Mouse (Mus musculus) gastrocnemius, postnatal 25 days (tissue): ENCODE data around the gene Foxp1. TPM values are rescaled to one million over a fixed set of nuclear protein-coding genes. Genes with fewer than 3 reads are reported as not detected.

Source experiments
- DNase-seq: peaks from one replicate; pipeline ENCODE4 v3.0.0; 2022
- total RNA-seq, 2 experiments: library from RNA; stranded (reverse); gene quantifications; 1 replicate in 1 of 2; 2 replicates in 1 of 2; pipeline ENCODE4 v1.2.3; 2021

Gene Foxp1
- total RNA-seq, 2 experiments from 2014 or later, result 16.9 to 17.8 TPM

GRCm38 (mm10) chr6:99359036-99359698 lies 163.4 kb downstream of the Foxp1 start:
- DNase-seq, result no peak

- no peak for DNase-seq
Observed at GRCm38 (mm10) chr6:99357931-99358330, 164.6 kb downstream of the Foxp1 start.

GRCm38 (mm10) chr6:99354338-99354737 lies 168.2 kb downstream of the Foxp1 start:
- DNase-seq, result no peak

GRCm38 (mm10) chr6:99353441-99353840 lies 169.1 kb downstream of the Foxp1 start:
- DNase-seq, result no peak

GRCm38 (mm10) chr6:99350566-99350965 lies 172.0 kb downstream of the Foxp1 start:
- DNase-seq, result no peak

GRCm38 (mm10) chr6:99350156-99350555 lies 172.4 kb downstream of the Foxp1 start:
- DNase-seq, result no peak

GRCm38 (mm10) chr6:99347836-99348235 lies 174.7 kb downstream of the Foxp1 start:
- no peak for DNase-seq

- DNase-seq, result no peak
Observed at GRCm38 (mm10) chr6:99344966-99345365, 177.6 kb downstream of the Foxp1 start.

- DNase-seq, result no peak
Observed at GRCm38 (mm10) chr6:99344357-99344756, 178.2 kb downstream of the Foxp1 start.

- DNase-seq, result no peak
Observed at GRCm38 (mm10) chr6:99343815-99344214, 178.7 kb downstream of the Foxp1 start.

GRCm38 (mm10) chr6:99342416-99342815 lies 180.1 kb downstream of the Foxp1 start:
- no peak for DNase-seq

GRCm38 (mm10) chr6:99340902-99341301 lies 181.6 kb downstream of the Foxp1 start:
- no peak for DNase-seq

- no peak for DNase-seq
Observed at GRCm38 (mm10) chr6:99339986-99340721, 182.4 kb downstream of the Foxp1 start.

GRCm38 (mm10) chr6:99339343-99339620 lies 183.2 kb downstream of the Foxp1 start:
- DNase-seq, result no peak

GRCm38 (mm10) chr6:99338593-99339342 lies 183.8 kb downstream of the Foxp1 start:
- DNase-seq, result no peak

GRCm38 (mm10) chr6:99338174-99338573 lies 184.3 kb downstream of the Foxp1 start:
- no peak for DNase-seq

- DNase-seq, result no peak
Observed at GRCm38 (mm10) chr6:99337575-99337974, 184.9 kb downstream of the Foxp1 start.

- DNase-seq, result no peak
Observed at GRCm38 (mm10) chr6:99336191-99336590, 186.3 kb downstream of the Foxp1 start.

GRCm38 (mm10) chr6:99335174-99335830 lies 187.2 kb downstream of the Foxp1 start:
- no peak for DNase-seq

- no peak for DNase-seq
Observed at GRCm38 (mm10) chr6:99334255-99334654, 188.3 kb downstream of the Foxp1 start.

- no peak for DNase-seq
Observed at GRCm38 (mm10) chr6:99333127-99333526, 189.4 kb downstream of the Foxp1 start.

- DNase-seq, result no peak
Observed at GRCm38 (mm10) chr6:99330169-99330568, 192.4 kb downstream of the Foxp1 start.

- no peak for DNase-seq
Observed at GRCm38 (mm10) chr6:99328634-99329033, 193.9 kb downstream of the Foxp1 start.
